Mouse (Mus musculus): ENCODE data around the gene Adamts4.

DNA sequence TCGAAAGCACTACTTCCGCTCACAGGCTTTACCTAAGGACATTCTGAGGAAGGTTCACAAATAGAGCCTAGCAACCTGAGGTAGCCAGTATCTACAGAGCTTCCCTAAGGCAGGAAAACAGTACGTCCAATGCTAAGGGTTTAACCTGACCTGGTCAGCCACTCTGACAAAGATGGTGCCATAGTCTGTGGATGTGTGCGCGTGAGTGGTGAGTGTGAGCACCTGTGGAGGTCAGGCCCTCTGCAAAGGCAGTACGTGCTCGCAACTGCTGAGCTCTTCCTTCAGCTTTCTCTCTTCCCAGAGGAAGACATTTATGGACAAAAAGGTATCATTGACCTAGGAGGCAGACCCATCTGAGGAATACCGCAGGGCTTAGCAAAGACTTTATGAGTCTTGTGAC, 28.2 kb downstream of the Adamts4 start:
- TF ChIP-seq POLR2A (IDR thresholded peaks at IDR 0.05; ENCODE audit: extremely low read depth, insufficient read depth, low read length): no peak
- TF ChIP-seq CTCF (IDR thresholded peaks at IDR 0.05; ENCODE audit: extremely low read depth, insufficient read depth, low read length): no peak
